Mouse (Mus musculus) intestine, embryonic 14.5 days (tissue): ENCODE results near the gene Pp2d1. TPM values are rescaled to one million over a fixed set of nuclear protein-coding genes. Genes with fewer than 3 reads are reported as not detected.
"Not testable (repeated sequence)": the region's sequence is repeated elsewhere in the genome, so short reads cannot be mapped to it uniquely, and the experiment has no call there.

ENCODE experiments used
- ATAC-seq: fragments of 200-750 bp; cut with Nextera tagmentation; replicated peaks from 2 replicates; pipeline ENCODE4 v1.8.0; 2017; ENCODE audit warnings: low read depth, moderate number of reproducible peaks, moderate TSS enrichment, moderate library complexity; ENCODE audit not compliant: low FRiP score, low TSS enrichment
- DNase-seq: peaks from one replicate; pipeline ENCODE4 v3.0.0-alpha.2; 2018; ENCODE audit warnings: low spot score
- H3K27ac ChIP-seq: fragments of 300-500 bp; sonication (generic); 2 replicates; pipeline ENCODE4 v1.5.1; 2014; ENCODE audit warnings: low read depth, mild to moderate bottlenecking, control low read depth
- H3K27me3 ChIP-seq: fragments of 300-500 bp; sonication (generic); replicated peaks from 2 replicates; pipeline ENCODE4 v1.6.1; 2014; ENCODE audit warnings: low read length, control low read depth; ENCODE audit not compliant: control insufficient read depth, insufficient read depth
- H3K36me3 ChIP-seq: fragments of 300-500 bp; sonication (generic); 2 replicates; pipeline ENCODE4 v1.6.1; 2014; ENCODE audit warnings: low read length, control low read depth; ENCODE audit not compliant: control insufficient read depth, insufficient read depth
- H3K4me1 ChIP-seq: fragments of 300-500 bp; sonication (generic); replicated peaks from 2 replicates; pipeline ENCODE4 v1.6.1; 2014; ENCODE audit warnings: low read length, control low read depth, mixed read lengths; ENCODE audit not compliant: control insufficient read depth, insufficient read depth
- H3K4me2 ChIP-seq: fragments of 300-500 bp; sonication (generic); 2 replicates; pipeline ENCODE4 v1.6.1; 2014; ENCODE audit warnings: low read length
- H3K4me3 ChIP-seq: fragments of 300-500 bp; sonication (generic); 2 replicates; pipeline ENCODE4 v1.5.1; 2014; ENCODE audit warnings: low read depth, low read length, control low read depth, mixed read lengths
- H3K9ac ChIP-seq: fragments of 300-500 bp; sonication (generic); 2 replicates; pipeline ENCODE4 v1.6.1; 2014; ENCODE audit warnings: mild to moderate bottlenecking, low read length
- H3K9me3 ChIP-seq: fragments of 300-500 bp; sonication (generic); 2 replicates; pipeline ENCODE4 v1.6.1; 2016; ENCODE audit warnings: low read length, control low read depth; ENCODE audit not compliant: control insufficient read depth
- WGBS: fragments of 180-500 bp; shearing (Covaris S2); extraction: QIAGEN DNeasy Blood & Tissue Kit; methylation state at CpG from one replicate; pipeline ENCODE4 v1.1.7; 2014; 5-methylcytosine and 5-hydroxymethylcytosine counted together
- polyA plus RNA-seq: library from polyadenylated mRNA; unstranded; fragments of >200 nt; fragmentation: Nextera tagmentation; extraction: Ambion mirVana; gene quantifications from 2 replicates; pipeline ENCODE4 v1.2.1, GENCODE M21; 2014

The Pp2d1 gene
- polyA plus RNA-seq, 1 experiment from 2014 or later, result 0.34 TPM

DNA sequence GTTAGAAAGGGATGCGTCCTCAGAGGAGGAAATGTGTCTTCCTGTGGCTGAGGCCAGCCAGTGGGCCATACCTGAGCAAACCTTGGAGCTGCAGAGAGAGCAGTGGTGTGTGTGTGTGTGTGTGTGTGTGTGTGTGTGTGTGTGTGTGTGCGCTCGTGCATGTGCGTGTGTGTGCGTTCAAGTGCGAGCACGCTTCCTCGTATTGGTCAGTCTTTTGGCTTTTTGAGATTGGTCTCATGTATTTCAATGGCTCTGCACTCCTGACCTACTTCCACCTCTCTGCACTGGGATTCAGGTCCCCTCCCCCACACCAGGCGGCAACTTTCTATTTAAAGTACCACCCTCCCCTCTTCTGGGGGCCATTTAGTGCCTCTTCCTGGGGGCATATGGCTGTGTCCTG is 39.5 kb upstream of the Pp2d1 start:
- ATAC-seq, result 0 out of 2 replicates have a peak, but pooled peaks have one; percentile 19

DNA sequence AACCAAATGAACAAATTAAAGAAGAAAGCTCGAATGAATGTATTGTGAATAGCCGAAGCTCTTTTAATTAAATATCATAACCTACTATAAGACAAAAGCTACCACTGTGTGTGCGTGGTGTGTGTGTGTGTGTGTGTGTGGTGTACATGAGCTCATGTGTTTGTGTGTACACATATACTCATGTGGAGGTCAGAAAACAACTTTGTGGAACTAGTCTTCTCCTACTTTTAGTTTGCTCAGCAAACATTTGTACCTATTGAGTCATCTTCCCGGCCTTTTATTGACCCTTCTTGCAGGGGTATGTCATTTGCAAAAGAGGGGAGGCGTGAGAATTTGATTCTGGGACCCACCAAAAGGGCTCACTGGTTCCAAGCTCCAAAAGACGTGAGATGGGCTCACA is 39.0 kb upstream of the Pp2d1 start:
- no peak for DNase-seq
- Histone ChIP-seq H3K9ac (no peak overlapping the region), H3K4me2 (no peak overlapping the region), H3K27ac (no peak overlapping the region), H3K4me1 (no peaks in the 10 kb centered on the region), H3K9me3 (no peaks in the 10 kb centered on the region), H3K4me3 (no peak overlapping the region), H3K36me3 (no peaks in the 10 kb centered on the region), H3K27me3 (no peaks in the 10 kb centered on the region)
- 79% methylated on average over 6 of the region's 6 CpGs for WGBS
- no peak for ATAC-seq

More for the DNA sequence above, 39.5 kb upstream of the Pp2d1 start:
- Histone ChIP-seq H3K9ac (no peak overlapping the region), H3K9me3 (no peaks in the 10 kb centered on the region), H3K36me3 (no peaks in the 10 kb centered on the region), H3K4me3 (no peak overlapping the region), H3K27ac (no peak overlapping the region), H3K4me2 (no peak overlapping the region), H3K4me1 (no peaks in the 10 kb centered on the region), H3K27me3 (no peaks in the 10 kb centered on the region)
- no peak for DNase-seq
- 59% methylated on average over 9 of the region's 9 CpGs for WGBS

DNA sequence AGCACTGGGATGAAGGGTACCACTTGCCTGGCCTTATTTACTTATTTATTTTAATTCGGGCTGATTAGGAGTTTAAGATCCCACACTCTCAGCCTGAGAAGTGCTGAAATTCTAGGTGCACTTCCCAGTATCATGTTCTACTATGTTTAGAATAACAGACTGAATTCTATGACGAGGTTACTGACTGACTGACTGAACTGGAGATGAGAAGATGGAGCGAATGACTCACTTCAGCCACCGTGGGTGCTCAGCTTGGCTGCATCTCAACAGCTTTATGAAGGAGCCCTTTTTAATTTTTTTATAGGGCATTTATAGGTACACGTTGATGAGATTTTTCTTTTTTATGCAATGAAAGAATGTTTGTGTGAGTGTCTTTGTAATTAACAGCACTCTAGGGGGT is 38.5 kb upstream of the Pp2d1 start:
- Histone ChIP-seq H3K9ac (no peak overlapping the region), H3K27me3 (no peaks in the 10 kb centered on the region), H3K36me3 (no peaks in the 10 kb centered on the region), H3K4me1 (no peaks in the 10 kb centered on the region), H3K9me3 (no peaks in the 10 kb centered on the region), H3K4me2 (no peak overlapping the region), H3K4me3 (no peak overlapping the region), H3K27ac (no peak overlapping the region)
- ATAC-seq (no peak), DNase-seq (no peak)
- WGBS, result 77% methylated on average over 5 of the region's 5 CpGs

DNA sequence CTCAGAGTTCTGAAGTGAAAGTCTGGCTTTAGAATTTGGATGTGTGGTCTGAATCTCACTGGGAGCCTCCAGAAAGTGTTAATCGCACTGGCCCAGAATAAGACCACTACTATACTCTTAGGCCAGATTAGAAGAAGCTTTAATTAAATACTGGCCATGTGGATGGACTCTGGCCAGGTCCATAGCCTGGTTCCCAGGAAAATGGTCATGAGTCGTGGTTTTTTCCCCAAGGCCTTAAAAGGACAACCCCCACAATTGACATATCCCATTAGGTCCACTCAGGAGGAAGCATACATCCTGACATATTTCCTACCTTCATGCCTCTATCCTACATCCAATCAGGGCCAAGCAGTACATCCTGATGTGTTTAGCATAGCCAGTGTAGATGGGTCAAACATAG is 37.9 kb upstream of the Pp2d1 start:
- H3K4me3 ChIP-seq, result no peak overlapping the region
- no peaks in the 10 kb centered on the region for H3K27me3 ChIP-seq
- H3K27ac ChIP-seq, result no peak overlapping the region
- H3K4me2 ChIP-seq, result no peak overlapping the region
- H3K36me3 ChIP-seq, result no peaks in the 10 kb centered on the region
- H3K9me3 ChIP-seq, result no peaks in the 10 kb centered on the region
- no peak for DNase-seq
- H3K9ac ChIP-seq, result no peak overlapping the region
- 79% methylated on average over 2 of the region's 2 CpGs for WGBS
- no peaks in the 10 kb centered on the region for H3K4me1 ChIP-seq
- no peak for ATAC-seq

GRCm38 (mm10) chr17:53573019-53573556 is 33.8 kb upstream of the Pp2d1 start:
- no peak for ATAC-seq
- no peak for DNase-seq

GRCm38 (mm10) chr17:53570932-53571331 is 31.7 kb upstream of the Pp2d1 start:
- 90% methylated on average over 5 of the region's 5 CpGs for WGBS
- H3K4me2 ChIP-seq, H3K9ac ChIP-seq, H3K27me3 ChIP-seq, DNase-seq, H3K27ac ChIP-seq, H3K36me3 ChIP-seq, H3K4me3 ChIP-seq, H3K9me3 ChIP-seq, ATAC-seq: not testable (repeated sequence)
- peaks cover 28% of the 10 kb centered on the region for H3K4me1 ChIP-seq

More at GRCm38 (mm10) chr17:53573019-53573556, 33.8 kb upstream of the Pp2d1 start:
- Histone ChIP-seq H3K9me3 (no peaks in the 10 kb centered on the region), H3K9ac (no peak overlapping the region), H3K4me3 (no peak overlapping the region), H3K27ac (no peak overlapping the region), H3K27me3 (no peaks in the 10 kb centered on the region), H3K4me2 (no peak overlapping the region), H3K36me3 (no peaks in the 10 kb centered on the region), H3K4me1 (peaks cover 24% of the 10 kb centered on the region)
- WGBS, result 58% methylated on average over 4 of the region's 4 CpGs

DNA sequence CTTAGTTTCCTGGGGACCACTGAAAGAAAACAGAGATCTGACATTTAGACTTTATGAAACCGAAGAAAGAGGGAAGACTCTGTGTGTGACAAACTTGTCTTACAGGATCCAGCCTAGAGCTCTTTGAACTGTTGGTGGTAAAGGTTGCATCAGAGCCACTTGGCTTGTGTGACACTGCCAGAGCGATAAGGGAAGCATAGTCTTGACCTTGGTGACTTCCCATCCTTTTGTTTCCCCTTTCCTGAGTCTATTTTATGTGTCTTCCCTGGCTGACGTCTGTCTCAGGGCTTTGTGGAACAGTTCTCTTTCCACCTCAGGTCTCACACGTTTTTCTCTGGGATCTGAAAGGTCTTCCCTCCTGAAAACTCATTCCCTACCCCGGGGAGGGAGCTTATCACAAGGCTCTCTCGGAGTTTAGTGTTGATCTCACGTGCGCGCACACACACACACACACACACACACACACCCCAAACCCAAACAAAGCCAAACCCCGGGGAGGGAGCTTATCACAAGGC is 31.2 kb upstream of the Pp2d1 start:
- peak overlapping the region; percentile 62 for H3K27ac ChIP-seq
- no peak for ATAC-seq
- H3K4me2 ChIP-seq, result peak overlapping the region; percentile 40; the same call in 1 of the 2 replicates
- H3K4me1 ChIP-seq, result peaks cover 29% of the 10 kb centered on the region
- H3K9ac ChIP-seq, result no peak overlapping the region
- no peaks in the 10 kb centered on the region for H3K36me3 ChIP-seq
- WGBS, result 35% methylated on average over 10 of the region's 10 CpGs
- no peaks in the 10 kb centered on the region for H3K27me3 ChIP-seq
- no peaks in the 10 kb centered on the region for H3K9me3 ChIP-seq
- H3K4me3 ChIP-seq, result no peak overlapping the region
- DNase-seq, result peak; percentile 62

- Histone ChIP-seq H3K4me2 (peak overlapping the region; percentile 40), H3K4me3 (0 out of 2 replicates have a peak overlapping the region, but pooled peaks have one; percentile 4), H3K27me3 (no peaks in the 10 kb centered on the region), H3K9ac (0 out of 2 replicates have a peak overlapping the region, but pooled peaks have one; percentile 7), H3K36me3 (no peaks in the 10 kb centered on the region), H3K27ac (peak overlapping the region; percentile 62), H3K9me3 (no peaks in the 10 kb centered on the region), H3K4me1 (peaks cover 29% of the 10 kb centered on the region)
- ATAC-seq (no peak), DNase-seq (peak; percentile 76)
- 28% methylated on average over 6 of the region's 6 CpGs for WGBS
Measured at GRCm38 (mm10) chr17:53569829-53570228, 30.6 kb upstream of the Pp2d1 start.
